Mouse (Mus musculus): Measurements from ENCODE around the gene Ifng. TPM values are rescaled to one million over a fixed set of nuclear protein-coding genes. Genes with fewer than 3 reads are reported as not detected.

Gene Ifng
- 1 to 10 TPM; 1.5 to 1.7 TPM for total RNA-seq (2023)

DNA sequence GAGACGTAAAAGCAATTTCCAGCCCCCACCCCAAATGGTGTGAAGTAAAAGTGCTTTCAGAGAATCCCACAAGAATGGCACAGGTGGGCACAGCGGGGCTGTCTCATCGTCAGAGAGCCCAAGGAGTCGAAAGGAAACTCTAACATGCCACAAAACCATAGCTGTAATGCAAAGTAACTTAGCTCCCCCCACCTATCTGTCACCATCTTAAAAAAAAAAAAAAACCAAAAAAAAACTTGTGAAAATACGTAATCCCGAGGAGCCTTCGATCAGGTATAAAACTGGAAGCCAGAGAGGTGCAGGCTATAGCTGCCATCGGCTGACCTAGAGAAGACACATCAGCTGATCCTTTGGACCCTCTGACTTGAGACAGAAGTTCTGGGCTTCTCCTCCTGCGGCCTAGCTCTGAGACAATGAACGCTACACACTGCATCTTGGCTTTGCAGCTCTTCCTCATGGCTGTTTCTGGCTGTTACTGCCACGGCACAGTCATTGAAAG lies at the start of gene Ifng:
Ifng (plus strand) TSS at position 305 of the 499 bp plus-strand sequence.

Other genes with a start within 250 kb of the Ifng start
- not detected for gene Il22, start 236.1 kb upstream of the Ifng start, total RNA-seq (2023)
- gene Gm32717, start 200.3 kb upstream of the Ifng start, total RNA-seq (2023) = 1 to 10 TPM in 1 of 2 experiments, under 1 TPM in 1; 0.62 to 1.0 TPM
- 1 to 10 TPM in 1 of 2 experiments, under 1 TPM in 1; 0.62 to 1.0 TPM for gene Gm32802, start 182.4 kb upstream of the Ifng start, total RNA-seq (2023)
- not detected for gene Iltifb, start 146.0 kb upstream of the Ifng start, total RNA-seq (2023)
- gene Gm9040, start 114.1 kb upstream of the Ifng start, total RNA-seq (2023) = not detected
- gene Gm9044, start 108.6 kb upstream of the Ifng start, total RNA-seq (2023) = not detected
- gene Gm9045, start 103.2 kb upstream of the Ifng start, total RNA-seq (2023) = not detected
- not detected for gene Gm9046, start 97.8 kb upstream of the Ifng start, total RNA-seq (2023)
- gene Gm9048, start 92.4 kb upstream of the Ifng start, total RNA-seq (2023) = not detected
- not detected for gene Gm9049, start 86.9 kb upstream of the Ifng start, total RNA-seq (2023)

All from B cell, adult 67 days (primary cell).